Comparison of ENCODE assay signal across 10 mouse cellular contexts in genomic region chr3:16431082-16431818, GRCm38 (mm10).
A peak's percentile ranks its signal among the peaks of the same experiment; 100 is the strongest.
DNase-seq lines count a peak whose midpoint lies in the region; ATAC-seq lines count a peak whose summit lies in the region.
"Had no signal": no experiment of that assay in that cellular context is flagged by ENCODE, and none has a peak within 500 bp of the region (broad histone marks: within the 10 kb centered on the region; RNA-seq: fewer than 3 reads in every experiment).

No protein-coding gene starts in this region.

- no peak overlapping the region for H3K4me3 ChIP-seq in forebrain, embryonic 10.5 days
- no peak overlapping the region for H3K4me3 ChIP-seq in hindbrain, embryonic 14.5 days (replicated peaks; ENCODE audit: low read length)
- no peak overlapping the region for H3K4me3 ChIP-seq in neural tube, embryonic 14.5 days (ENCODE audit: low read depth, low read length)

- H3K4me2 ChIP-seq in hindbrain, embryonic 14.5 days (replicated peaks), result no peak overlapping the region
- H3K4me2 ChIP-seq in neural tube, embryonic 14.5 days (ENCODE audit: low read depth, low read length), result no peak overlapping the region

- no peaks in the 10 kb centered on the region for H3K36me3 ChIP-seq in forebrain, embryonic 10.5 days (replicated peaks)
- H3K36me3 ChIP-seq in hindbrain, embryonic 14.5 days (replicated peaks; ENCODE audit: control insufficient read depth, insufficient read depth), result no peaks in the 10 kb centered on the region
- H3K36me3 ChIP-seq in neural tube, embryonic 14.5 days (ENCODE audit: control insufficient read depth, insufficient read depth, low read length), result no peaks in the 10 kb centered on the region

- 22% methylated on average over 3 of the region's 3 CpGs for WGBS in forebrain, embryonic 10.5 days
- WGBS in hindbrain, embryonic 14.5 days, result 26% methylated on average over 3 of the region's 3 CpGs
- WGBS in neural tube, embryonic 14.5 days, result 27% methylated on average over 3 of the region's 3 CpGs

- peaks cover 12% of the 10 kb centered on the region for H3K4me1 ChIP-seq in forebrain, embryonic 10.5 days
- H3K4me1 ChIP-seq in hindbrain, embryonic 14.5 days (replicated peaks; ENCODE audit: control insufficient read depth, insufficient read depth, low read length), result no peaks in the 10 kb centered on the region
- H3K4me1 ChIP-seq in neural tube, embryonic 14.5 days (ENCODE audit: control insufficient read depth, insufficient read depth, low read length), result no peaks in the 10 kb centered on the region

- ATAC-seq in hindbrain, embryonic 14.5 days (ENCODE audit: low FRiP score), result peak; percentile 87
- ATAC-seq in neural tube, embryonic 14.5 days (ENCODE audit: low read depth), result peak; percentile 92
- ATAC-seq: Patski had no signal

- H3K27ac ChIP-seq in forebrain, embryonic 10.5 days, result peak overlapping the region; percentile 74
- peak overlapping the region; percentile 70 for H3K27ac ChIP-seq in hindbrain, embryonic 14.5 days
- no peak overlapping the region; the same call in 1 of the 2 replicates for H3K27ac ChIP-seq in neural tube, embryonic 14.5 days (ENCODE audit: low read depth, low read length)

- 0 out of 2 replicates have a peak overlapping the region, but pooled peaks have one; percentile 3 for H3K9ac ChIP-seq in hindbrain, embryonic 14.5 days
- no peak overlapping the region for H3K9ac ChIP-seq in neural tube, embryonic 14.5 days (replicated peaks; ENCODE audit: low read depth, low read length)

- no peaks in the 10 kb centered on the region for H3K9me3 ChIP-seq in forebrain, embryonic 10.5 days
- no peaks in the 10 kb centered on the region for H3K9me3 ChIP-seq in hindbrain, embryonic 14.5 days (ENCODE audit: control insufficient read depth, low read length)
- H3K9me3 ChIP-seq in neural tube, embryonic 14.5 days (ENCODE audit: control insufficient read depth, low read length), result no peaks in the 10 kb centered on the region

- H3K27me3 ChIP-seq in forebrain, embryonic 10.5 days (ENCODE audit: poor library complexity, severe bottlenecking), result no peaks in the 10 kb centered on the region
- no peaks in the 10 kb centered on the region for H3K27me3 ChIP-seq in hindbrain, embryonic 14.5 days (ENCODE audit: control insufficient read depth, insufficient read depth, low read length)
- H3K27me3 ChIP-seq in neural tube, embryonic 14.5 days (ENCODE audit: control insufficient read depth, insufficient read depth, low read length), result no peaks in the 10 kb centered on the region

- peak; percentile 86 for DNase-seq in ZHBTc4 (ENCODE audit: low read depth, low spot score)
- DNase-seq in forebrain, embryonic 10.5 days (ENCODE audit: extremely low spot score, low spot score), result peak; percentile 15
- peak; percentile 32 for DNase-seq in hindbrain, embryonic 14.5 days (ENCODE audit: low spot score)
- no peak for DNase-seq in lung, adult 18-20 months
- DNase-seq in lung, postnatal 36 days, result no peak
- no peak for DNase-seq in frontal cortex, postnatal 10 days (ENCODE audit: low spot score in 2 of 2)
- DNase-seq: adrenal gland, adult 2 months; cerebellum, postnatal 25 days had no signal

Comparison
In these comparisons a context has a peak if more than half of its experiments do, and no peak if none do; other contexts are left out.
1. DNase-seq: peak in ZHBTc4 (single experiment), forebrain, embryonic 10.5 days (single experiment) and hindbrain, embryonic 14.5 days (single experiment); none in lung, adult 18-20 months (0 of 2), lung, postnatal 36 days (single experiment) and frontal cortex, postnatal 10 days (0 of 2).